In genomic region chr8:92834065-92834731, GRCm38 (mm10) we compare ENCODE assay signal across 12 mouse cellular contexts. TPM values are rescaled to one million over a fixed set of nuclear protein-coding genes. Genes with fewer than 3 reads are reported as not detected.
"Had no signal": no experiment of that assay in that cellular context is flagged by ENCODE, and none has a peak within 500 bp of the region (broad histone marks: within the 10 kb centered on the region; RNA-seq: fewer than 3 reads in every experiment).

No protein-coding gene starts in this region.

- H3K4me2 ChIP-seq: kidney, embryonic 15.5 days; limb, embryonic 13.5 days; midbrain, embryonic 13.5 days; neural tube, embryonic 12.5 days had no signal

- H3K27me3 ChIP-seq: kidney, embryonic 15.5 days; limb, embryonic 13.5 days; midbrain, embryonic 13.5 days; neural tube, embryonic 12.5 days had no signal

- H3K4me1 ChIP-seq: kidney, embryonic 15.5 days; midbrain, embryonic 13.5 days; neural tube, embryonic 12.5 days had no signal

- H3K9ac ChIP-seq: kidney, embryonic 15.5 days; limb, embryonic 13.5 days; liver, embryonic 14.5 days; midbrain, embryonic 13.5 days; neural tube, embryonic 12.5 days had no signal

- DNase-seq: kidney, adult 11 months; kidney, postnatal 14 days; left cerebral cortex, postnatal 4 days; lung, adult 2 months; thymus, adult 2 months; thymus, postnatal 25 days had no signal

- H3K27ac ChIP-seq: kidney, embryonic 15.5 days; limb, embryonic 13.5 days; liver, embryonic 14.5 days; midbrain, embryonic 13.5 days; neural tube, embryonic 12.5 days had no signal

- H3K4me3 ChIP-seq: kidney, embryonic 15.5 days; limb, embryonic 13.5 days; midbrain, embryonic 13.5 days; neural tube, embryonic 12.5 days had no signal

- H3K9me3 ChIP-seq: kidney, embryonic 15.5 days; limb, embryonic 13.5 days; midbrain, embryonic 13.5 days; neural tube, embryonic 12.5 days had no signal

- H3K36me3 ChIP-seq: midbrain, embryonic 13.5 days had no signal

- ATAC-seq: midbrain, embryonic 13.5 days had no signal

RNA-seq across cellular contexts. Expression of gene Mmp2, which starts 7.1 kb away (rescaled TPM):
- total RNA-seq: neutrophil, adult 5-6 weeks had no signal
